Mouse (Mus musculus) small intestine, adult 2 months (tissue): ENCODE measurements around the gene Ifi207.
"Not testable (repeated sequence)": the region's sequence is repeated elsewhere in the genome, so short reads cannot be mapped to it uniquely, and the experiment has no call there.

Experiments used
- CTCF ChIP-seq: fragments of 200-500 bp; IDR thresholded peaks from 2 replicates; pipeline ENCODE4 v1.5.1; 2012; ENCODE audit warnings: low read depth, mild to moderate bottlenecking, control low read depth, inconsistent platforms, low read length, moderate library complexity, mixed read lengths; ENCODE audit not compliant: insufficient replicate concordance, insufficient read length; ENCODE audit errors: extremely low read depth
- POLR2A ChIP-seq: fragments of 200-500 bp; IDR thresholded peaks from 2 replicates; pipeline ENCODE4 v1.6.1; 2012; ENCODE audit warnings: low read depth, mild to moderate bottlenecking, control low read depth, inconsistent platforms, low read length, moderate library complexity

DNA sequence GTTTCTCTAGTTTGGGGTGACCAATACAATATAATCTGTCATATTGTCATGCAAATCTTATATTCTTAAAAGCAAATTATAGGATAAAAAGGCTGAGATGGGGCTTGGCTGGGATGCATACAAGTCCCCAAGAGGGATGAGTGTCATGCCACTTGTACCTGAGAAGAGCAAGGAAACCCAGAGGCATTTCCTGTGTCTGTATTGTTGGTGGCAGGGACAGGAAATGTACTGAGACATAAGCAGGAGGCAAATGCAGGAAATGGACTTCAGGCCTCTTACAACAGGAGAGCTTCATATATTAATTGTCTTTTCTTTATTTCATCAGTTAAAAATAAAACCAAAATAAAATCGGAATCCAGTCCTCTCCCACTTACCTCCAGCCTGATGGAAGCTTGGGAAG is 62.9 kb downstream of the Ifi207 start:
- TF ChIP-seq POLR2A, CTCF: not testable (repeated sequence)
